Mouse (Mus musculus) left cerebral cortex, adult 18-20 months (tissue): ENCODE measurements at regions not wholly inside any gene's neighbourhood (a gene's known extent, or its start where the extent isn't known, plus 50 kb on each side); places are given as distances from the start of the nearest gene placed in this dataset.

Source experiments
- DNase-seq, 2 experiments: peaks; one replicate each; pipeline ENCODE4 v3.0.0; 2021 to 2022; ENCODE audit warnings: low spot score in 2 of 2, mixed read lengths in 1 of 2

GRCm38 (mm10) chr8:4411126-4411525 lies 81.7 kb upstream of the Cers4 start:
- DNase-seq = peak in 1 of 2 experiments; percentile 12

GRCm38 (mm10) chr8:4411836-4412235 lies 81.0 kb upstream of the Cers4 start:
- DNase-seq = no peak

- peak; percentile 18 to 26 for DNase-seq
Measured at GRCm38 (mm10) chr8:4413206-4413605, 79.6 kb upstream of the Cers4 start.

GRCm38 (mm10) chr8:4413764-4414163 lies 79.1 kb upstream of the Cers4 start:
- DNase-seq = peak in 1 of 2 experiments; percentile 10

- no peak for DNase-seq
Measured at GRCm38 (mm10) chr8:4417141-4417540, 75.7 kb upstream of the Cers4 start.

- DNase-seq = no peak
Measured at GRCm38 (mm10) chr8:4433161-4433560, 59.7 kb upstream of the Cers4 start.

- DNase-seq = no peak
Measured at GRCm38 (mm10) chr8:4436546-4436945, 56.3 kb upstream of the Cers4 start.
